Mouse (Mus musculus) spleen, postnatal 4 days (tissue): ENCODE data around the gene Atg16l1.

ENCODE experiments used
- DNase-seq, 2 experiments: peaks; one replicate each; pipeline ENCODE4 v3.0.0; 2022; ENCODE audit warnings: low spot score in 2 of 2

Gene Atg16l1

GRCm38 (mm10) chr1:87829621-87830211 is 74.0 kb downstream of the Atg16l1 start:
- no peak for DNase-seq

GRCm38 (mm10) chr1:87836453-87836852 is 80.8 kb downstream of the Atg16l1 start:
- DNase-seq = no peak

GRCm38 (mm10) chr1:87837018-87837417 is 81.3 kb downstream of the Atg16l1 start:
- no peak for DNase-seq

GRCm38 (mm10) chr1:87840411-87841208 is 84.9 kb downstream of the Atg16l1 start:
- DNase-seq = no peak
